Comparison of ENCODE assay signal across 19 mouse cellular contexts in the genomic region with DNA sequence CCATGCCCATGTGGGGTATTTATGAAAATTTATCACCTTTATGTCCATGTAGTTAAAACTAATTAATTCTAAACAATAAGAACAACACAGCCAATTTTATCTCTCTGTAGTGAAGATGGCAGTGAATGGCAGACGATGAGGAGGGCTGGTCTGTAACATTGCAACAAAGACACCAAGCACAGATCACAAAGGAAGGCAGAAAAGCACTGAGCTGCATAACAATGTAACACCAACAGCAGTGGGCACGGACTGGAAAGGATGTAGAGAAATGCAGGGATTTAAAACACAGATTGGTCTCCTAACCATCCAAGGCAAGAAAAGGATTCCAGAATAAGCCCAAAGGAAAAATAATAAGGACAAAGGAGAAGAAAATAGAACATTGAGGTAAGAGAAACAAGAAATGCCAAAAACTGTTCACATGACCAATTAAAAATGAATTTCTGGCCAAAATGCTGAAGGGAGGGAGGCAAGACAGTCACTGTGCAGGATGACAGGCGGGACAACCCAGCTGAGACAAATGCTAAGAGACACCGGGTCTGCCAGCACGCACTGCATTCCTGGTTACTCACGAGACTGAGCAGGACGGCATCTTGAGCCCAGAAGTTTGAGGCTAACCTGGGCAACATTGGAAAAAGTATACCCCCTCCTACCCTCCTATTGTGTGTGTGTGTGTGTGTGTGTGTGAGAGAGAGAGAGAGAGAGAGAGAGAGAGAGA.
"Had no signal": no experiment of that assay in that cellular context is flagged by ENCODE, and none has a peak within 500 bp of the region (broad histone marks: within the 10 kb centered on the region; RNA-seq: fewer than 3 reads in every experiment).

No protein-coding gene starts in this region.

- H3K27ac ChIP-seq: kidney, postnatal 0 days; layer of hippocampus, adult 2 months; limb, embryonic 10.5 days; limb, embryonic 13.5 days; liver, embryonic 12.5 days; liver, embryonic 15.5 days; lung, embryonic 15.5 days; midbrain, embryonic 10.5 days; midbrain, embryonic 13.5 days had no signal

- H3K4me2 ChIP-seq: limb, embryonic 13.5 days; liver, embryonic 12.5 days; liver, embryonic 15.5 days; lung, embryonic 15.5 days; midbrain, embryonic 13.5 days had no signal

- H3K4me1 ChIP-seq: limb, embryonic 10.5 days; limb, embryonic 13.5 days; liver, embryonic 12.5 days; liver, embryonic 15.5 days; lung, embryonic 15.5 days; midbrain, embryonic 10.5 days; midbrain, embryonic 13.5 days had no signal

- H3K36me3 ChIP-seq: limb, embryonic 10.5 days; limb, embryonic 13.5 days; liver, embryonic 12.5 days; liver, embryonic 15.5 days; lung, embryonic 15.5 days; midbrain, embryonic 10.5 days; midbrain, embryonic 13.5 days had no signal

- H3K27me3 ChIP-seq: liver, embryonic 12.5 days; liver, embryonic 15.5 days; lung, embryonic 15.5 days; megakaryocyte, embryonic 14.5 days had no signal

- H3K9ac ChIP-seq: limb, embryonic 13.5 days; liver, embryonic 12.5 days; liver, embryonic 15.5 days; lung, embryonic 15.5 days; midbrain, embryonic 13.5 days had no signal

- H3K4me3 ChIP-seq: layer of hippocampus, adult 2 months; limb, embryonic 10.5 days; limb, embryonic 13.5 days; liver, embryonic 12.5 days; liver, embryonic 15.5 days; lung, embryonic 15.5 days; megakaryocyte, embryonic 14.5 days; midbrain, embryonic 10.5 days; midbrain, embryonic 13.5 days had no signal

- H3K9me3 ChIP-seq: limb, embryonic 10.5 days; limb, embryonic 13.5 days; liver, embryonic 12.5 days; liver, embryonic 15.5 days; lung, embryonic 15.5 days; megakaryocyte, embryonic 14.5 days; midbrain, embryonic 10.5 days; midbrain, embryonic 13.5 days had no signal

- DNase-seq: kidney, adult 2 months; kidney, postnatal 25 days; layer of hippocampus, adult 9-11 months; liver; lung, adult 18-20 months; lung, postnatal 10 days; lung, postnatal 36 days; thymus, adult 18-20 months; thymus, postnatal 4 days had no signal

- ATAC-seq: liver, embryonic 12.5 days; midbrain, embryonic 13.5 days had no signal
